Mouse (Mus musculus) heart, adult 2 months (tissue): ENCODE data around the gene Dock6.

Source experiments
- CTCF ChIP-seq: fragments of 200-600 bp; IDR thresholded peaks from 2 replicates; pipeline ENCODE4 v1.8.1; 2022; ENCODE audit warnings: antibody characterized with exemption, mild to moderate bottlenecking, moderate library complexity
- EP300 ChIP-seq: fragments of 200-500 bp; IDR thresholded peaks from 2 replicates; pipeline ENCODE4 v1.6.1; 2011; ENCODE audit warnings: low read depth, low read length, control low read depth; ENCODE audit not compliant: insufficient read depth
- POLR2A ChIP-seq: fragments of 200-500 bp; IDR thresholded peaks from 2 replicates; pipeline ENCODE4 v1.6.1; 2011; ENCODE audit warnings: mild to moderate bottlenecking, low read depth, low read length, control low read depth; ENCODE audit not compliant: insufficient read depth

GRCm38 (mm10) chr9:21831558-21832240, 20.7 kb downstream of the Dock6 start:
- TF ChIP-seq POLR2A (no peak), EP300 (no peak), CTCF (no peak)
